ENCODE assay signal across 8 mouse cellular contexts in genomic region chr8:122548891-122549439, GRCm38 (mm10). TPM values are rescaled to one million over a fixed set of nuclear protein-coding genes. Genes with fewer than 3 reads are reported as not detected.
DNase-seq lines count a peak whose midpoint lies in the region; ATAC-seq and TF ChIP-seq lines count a peak whose summit lies in the region.

No protein-coding gene starts in this region.

- no peak for ATAC-seq in kidney, embryonic 15.5 days (replicated peaks; ENCODE audit: low FRiP score)
- no peak for ATAC-seq in embryonic facial prominence, embryonic 13.5 days (ENCODE audit: insufficient number of reproducible peaks, insufficient read depth, low FRiP score, low TSS enrichment, low read depth)
- no peak for ATAC-seq in liver, embryonic 13.5 days (ENCODE audit: low read depth)
- no peak for ATAC-seq in forebrain, embryonic 16.5 days

- H3K9me3 ChIP-seq in kidney, embryonic 15.5 days (replicated peaks) = no peaks in the 10 kb centered on the region
- no peaks in the 10 kb centered on the region for H3K9me3 ChIP-seq in E14TG2a.4 (ENCODE audit: low read length)
- no peaks in the 10 kb centered on the region for H3K9me3 ChIP-seq in embryonic facial prominence, embryonic 13.5 days
- no peaks in the 10 kb centered on the region for H3K9me3 ChIP-seq in liver, embryonic 13.5 days (replicated peaks)
- H3K9me3 ChIP-seq in forebrain, embryonic 16.5 days (ENCODE audit: control insufficient read depth, low read length) = no peaks in the 10 kb centered on the region

- peak overlapping the region; percentile 64; the same call in 1 of the 2 replicates for H3K4me3 ChIP-seq in kidney, embryonic 15.5 days (replicated peaks)
- H3K4me3 ChIP-seq in E14TG2a.4 (replicated peaks; ENCODE audit: low read length) = 0 out of 2 replicates have a peak overlapping the region, but pooled peaks have one; percentile 26
- peak overlapping the region; percentile 83; the same call in 1 of the 2 replicates for H3K4me3 ChIP-seq in embryonic facial prominence, embryonic 13.5 days
- peak overlapping the region; percentile 99 for H3K4me3 ChIP-seq in liver, embryonic 13.5 days (replicated peaks)
- H3K4me3 ChIP-seq in forebrain, embryonic 16.5 days (replicated peaks; ENCODE audit: low read length) = no peak overlapping the region

- 79% methylated on average over 3 of the region's 3 CpGs for WGBS in kidney, embryonic 15.5 days
- WGBS in embryonic facial prominence, embryonic 13.5 days = 89% methylated on average over 3 of the region's 3 CpGs
- whole genome bisulfite sequencing in liver, embryonic 13.5 days (ENCODE audit: insufficient replicate concordance) = 51% methylated on average over 3 of the region's 3 CpGs
- 83% methylated on average over 3 of the region's 3 CpGs for WGBS in forebrain, embryonic 16.5 days

- no peaks in the 10 kb centered on the region for H3K27me3 ChIP-seq in kidney, embryonic 15.5 days
- peaks cover 3% of the 10 kb centered on the region; the same call in 1 of the 2 replicates for H3K27me3 ChIP-seq in E14TG2a.4 (ENCODE audit: insufficient read depth, low read length)
- no peaks in the 10 kb centered on the region for H3K27me3 ChIP-seq in embryonic facial prominence, embryonic 13.5 days
- H3K27me3 ChIP-seq in liver, embryonic 13.5 days = no peaks in the 10 kb centered on the region
- peaks cover 22% of the 10 kb centered on the region for H3K27me3 ChIP-seq in forebrain, embryonic 16.5 days (replicated peaks; ENCODE audit: control insufficient read depth, insufficient read depth, low read length)

- peak overlapping the region; percentile 84 for H3K4me2 ChIP-seq in kidney, embryonic 15.5 days
- H3K4me2 ChIP-seq in embryonic facial prominence, embryonic 13.5 days = peak overlapping the region; percentile 84
- peak overlapping the region; percentile 99 for H3K4me2 ChIP-seq in liver, embryonic 13.5 days
- H3K4me2 ChIP-seq in forebrain, embryonic 16.5 days (ENCODE audit: low read length) = no peak overlapping the region

- H3K36me3 ChIP-seq in kidney, embryonic 15.5 days = 0 out of 2 replicates have a peak, but pooled peaks cover 2% of the 10 kb centered on the region
- peaks cover 36% of the 10 kb centered on the region for H3K36me3 ChIP-seq in E14TG2a.4 (ENCODE audit: insufficient read depth, low read length)
- H3K36me3 ChIP-seq in embryonic facial prominence, embryonic 13.5 days = peaks cover 5% of the 10 kb centered on the region; the same call in 1 of the 2 replicates
- peaks cover 18% of the 10 kb centered on the region for H3K36me3 ChIP-seq in liver, embryonic 13.5 days
- H3K36me3 ChIP-seq in forebrain, embryonic 16.5 days (ENCODE audit: control insufficient read depth, insufficient read depth) = no peaks in the 10 kb centered on the region

- TF ChIP-seq CTCF in E14TG2a.4 (conservative IDR thresholded peaks at IDR 0.05; ENCODE audit: low read length) = no peak

- peaks cover 60% of the 10 kb centered on the region for H3K4me1 ChIP-seq in kidney, embryonic 15.5 days
- peaks cover 83% of the 10 kb centered on the region for H3K4me1 ChIP-seq in E14TG2a.4 (replicated peaks; ENCODE audit: low read depth, low read length)
- H3K4me1 ChIP-seq in embryonic facial prominence, embryonic 13.5 days = peaks cover 45% of the 10 kb centered on the region
- H3K4me1 ChIP-seq in liver, embryonic 13.5 days (replicated peaks) = peaks cover 80% of the 10 kb centered on the region
- H3K4me1 ChIP-seq in forebrain, embryonic 16.5 days (replicated peaks; ENCODE audit: control insufficient read depth, insufficient read depth, low read length) = peaks cover 20% of the 10 kb centered on the region

- H3K9ac ChIP-seq in kidney, embryonic 15.5 days = no peak overlapping the region; the same call in 1 of the 2 replicates
- peak overlapping the region; percentile 91 for H3K9ac ChIP-seq in embryonic facial prominence, embryonic 13.5 days
- peak overlapping the region; percentile 99 for H3K9ac ChIP-seq in liver, embryonic 13.5 days
- no peak overlapping the region for H3K9ac ChIP-seq in forebrain, embryonic 16.5 days (replicated peaks; ENCODE audit: low read depth, low read length)

- no peak for DNase-seq in kidney, adult 8-10 months
- no peak for DNase-seq in liver, embryonic 13.5 days
- no peak for DNase-seq in gastrocnemius, postnatal 10 days
- no peak for DNase-seq in layer of hippocampus, postnatal 36 days

- peak overlapping the region; percentile 91; the same call in 1 of the 2 replicates for H3K27ac ChIP-seq in kidney, embryonic 15.5 days
- peak overlapping the region; percentile 22; the same call in 1 of the 2 replicates for H3K27ac ChIP-seq in embryonic facial prominence, embryonic 13.5 days
- peak overlapping the region; percentile 99 for H3K27ac ChIP-seq in liver, embryonic 13.5 days
- H3K27ac ChIP-seq in forebrain, embryonic 16.5 days (ENCODE audit: low read length) = no peak overlapping the region

RNA-seq across cellular contexts. Expression of gene Piezo1, which starts 2.2 kb away (rescaled TPM):
- 13.2 and 17.8 TPM in 2 replicates for polyA plus RNA-seq in kidney, embryonic 15.5 days (2015; fragmentation: Nextera tagmentation; extraction: Ambion mirVana)
- 8.4 and 16.2 TPM in 2 replicates for polyA plus RNA-seq in embryonic facial prominence, embryonic 13.5 days (2015; fragmentation: Nextera tagmentation; extraction: Ambion mirVana)
- 13.9 and 14.2 TPM in 2 replicates for polyA plus RNA-seq in liver, embryonic 13.5 days (2015; fragmentation: Nextera tagmentation; extraction: Ambion mirVana)
- total RNA-seq in gastrocnemius, postnatal 10 days (2021) = 10 to 100 TPM; 24.5 to 30.9 TPM
- total RNA-seq in layer of hippocampus, postnatal 36 days (2021) = 1 to 10 TPM; 3.1 to 4.4 TPM
- polyA plus RNA-seq in forebrain, embryonic 16.5 days (2015; fragmentation: Nextera tagmentation; extraction: Ambion mirVana) = 1.9 and 3.4 TPM in 2 replicates

RNA-seq across cellular contexts. Expression of gene Cdt1, which starts 18.9 kb away (rescaled TPM):
- polyA plus RNA-seq in kidney, embryonic 15.5 days (2015; fragmentation: Nextera tagmentation; extraction: Ambion mirVana) = 40.8 and 50.4 TPM in 2 replicates
- 34.3 and 39.6 TPM in 2 replicates for polyA plus RNA-seq in embryonic facial prominence, embryonic 13.5 days (2015; fragmentation: Nextera tagmentation; extraction: Ambion mirVana)
- polyA plus RNA-seq in liver, embryonic 13.5 days (2015; fragmentation: Nextera tagmentation; extraction: Ambion mirVana) = 60.6 and 64.3 TPM in 2 replicates
- 1 to 10 TPM; 5.8 to 8.1 TPM for total RNA-seq in gastrocnemius, postnatal 10 days (2021)
- 1 to 10 TPM; 1.4 to 1.9 TPM for total RNA-seq in layer of hippocampus, postnatal 36 days (2021)
- 12.0 and 13.9 TPM in 2 replicates for polyA plus RNA-seq in forebrain, embryonic 16.5 days (2015; fragmentation: Nextera tagmentation; extraction: Ambion mirVana)

RNA-seq across cellular contexts. Expression of gene Aprt, which starts 27.7 kb away (rescaled TPM):
- 333 and 353 TPM in 2 replicates for polyA plus RNA-seq in kidney, embryonic 15.5 days (2015; fragmentation: Nextera tagmentation; extraction: Ambion mirVana)
- 296 and 355 TPM in 2 replicates for polyA plus RNA-seq in embryonic facial prominence, embryonic 13.5 days (2015; fragmentation: Nextera tagmentation; extraction: Ambion mirVana)
- polyA plus RNA-seq in liver, embryonic 13.5 days (2015; fragmentation: Nextera tagmentation; extraction: Ambion mirVana) = 198 and 218 TPM in 2 replicates
- total RNA-seq in gastrocnemius, postnatal 10 days (2021) = 10 to 100 TPM; 41.4 to 45.2 TPM
- total RNA-seq in layer of hippocampus, postnatal 36 days (2021) = 10 to 100 TPM; 61.5 to 65.4 TPM
- 184 and 204 TPM in 2 replicates for polyA plus RNA-seq in forebrain, embryonic 16.5 days (2015; fragmentation: Nextera tagmentation; extraction: Ambion mirVana)

Comparison
In these comparisons a context has a peak if more than half of its experiments do, and no peak if none do; other contexts are left out.
1. H3K9ac ChIP-seq: peak in embryonic facial prominence, embryonic 13.5 days (single experiment) and liver, embryonic 13.5 days (single experiment); none in kidney, embryonic 15.5 days (single experiment) and forebrain, embryonic 16.5 days (single experiment).